28 mouse cellular contexts compared by ENCODE assay signal in genomic region chr8:79227194-79227593, GRCm38 (mm10). TPM values are rescaled to one million over a fixed set of nuclear protein-coding genes. Genes with fewer than 3 reads are reported as not detected.
DNase-seq lines count a peak whose midpoint lies in the region; ATAC-seq and TF ChIP-seq lines count a peak whose summit lies in the region.
"Had no signal": no experiment of that assay in that cellular context is flagged by ENCODE, and none has a peak within 500 bp of the region (broad histone marks: within the 10 kb centered on the region; RNA-seq: fewer than 3 reads in every experiment).

No protein-coding gene starts in this region.

- no peaks in the 10 kb centered on the region for H3K79me2 ChIP-seq in C2C12 (ENCODE audit: control insufficient read depth, insufficient read depth)

- H3K36me3 ChIP-seq in heart, embryonic 12.5 days: no peaks in the 10 kb centered on the region
- no peaks in the 10 kb centered on the region for H3K36me3 ChIP-seq in C2C12 (ENCODE audit: control insufficient read depth, insufficient read depth)
- no peaks in the 10 kb centered on the region for H3K36me3 ChIP-seq in embryonic facial prominence, embryonic 10.5 days (replicated peaks)
- H3K36me3 ChIP-seq in limb, embryonic 14.5 days (ENCODE audit: control insufficient read depth, insufficient read depth, low read length): no peaks in the 10 kb centered on the region
- H3K36me3 ChIP-seq in kidney, adult 2 months (ENCODE audit: control insufficient read depth, insufficient read depth, low read length): no peaks in the 10 kb centered on the region
- H3K36me3 ChIP-seq: embryonic facial prominence, embryonic 12.5 days; G1E; hindbrain, embryonic 12.5 days had no signal

- H3K79me3 ChIP-seq in C2C12 (ENCODE audit: low read depth): no peaks in the 10 kb centered on the region

- no peak for TF ChIP-seq CTCF in C2C12 (IDR thresholded peaks at IDR 0.05; ENCODE audit: control insufficient read depth, insufficient read depth, insufficient read length)
- TF ChIP-seq CTCF in gastrocnemius, adult 2 months (IDR thresholded peaks at IDR 0.05): no peak
- TF ChIP-seq CTCF in kidney, adult 2 months (conservative IDR thresholded peaks at IDR 0.05; ENCODE audit: insufficient read depth, insufficient read length, low read depth, low read length): no peak

- intact Hi-C loops in gastrocnemius, adult 2 months (cut with DNase I): no loop called here

- TF ChIP-seq POLR2A in limb, embryonic 14.5 days (IDR thresholded peaks at IDR 0.05; ENCODE audit: borderline replicate concordance, extremely low read depth, insufficient read depth, insufficient read length): no peak
- TF ChIP-seq POLR2A in kidney, adult 2 months (IDR thresholded peaks at IDR 0.05; ENCODE audit: low read depth, low read length): no peak

- H3ac ChIP-seq in C2C12 (ENCODE audit: control insufficient read depth, insufficient read length, low read depth): no peak overlapping the region

- peaks cover 12% of the 10 kb centered on the region for H3K4me1 ChIP-seq in heart, embryonic 12.5 days (replicated peaks)
- peaks cover 16% of the 10 kb centered on the region for H3K4me1 ChIP-seq in embryonic facial prominence, embryonic 10.5 days
- H3K4me1 ChIP-seq in limb, embryonic 14.5 days (ENCODE audit: control insufficient read depth, insufficient read depth, low read length): peaks cover 7% of the 10 kb centered on the region
- no peaks in the 10 kb centered on the region for H3K4me1 ChIP-seq in kidney, adult 2 months (ENCODE audit: control insufficient read depth, insufficient read depth, low read length)
- H3K4me1 ChIP-seq: forebrain, embryonic 13.5 days had no signal

- peak; percentile 43 for DNase-seq in heart, adult 11 months
- peak; percentile 5 for DNase-seq in embryonic facial prominence, embryonic 10.5 days (ENCODE audit: low spot score)
- DNase-seq in limb, embryonic 14.5 days (ENCODE audit: low spot score): no peak
- DNase-seq in gastrocnemius, adult 2 months: no peak
- DNase-seq in urinary bladder, postnatal 10 days (ENCODE audit: low spot score): no peak
- no peak for DNase-seq in kidney, adult 2 months
- DNase-seq: adrenal gland, adult 8-10 months; adrenal gland, postnatal 36 days; cerebellum, adult 8-10 months; cerebellum, postnatal 14 days; embryo, embryonic 11 days; forebrain, postnatal 0 days; gastrocnemius, postnatal 25 days; heart, postnatal 10 days; heart, postnatal 4 days had no signal

- 74% methylated on average over 4 of the region's 4 CpGs for WGBS in heart, embryonic 12.5 days
- 83% methylated on average over 4 of the region's 4 CpGs for WGBS in embryonic facial prominence, embryonic 10.5 days
- WGBS in limb, embryonic 14.5 days: 78% methylated on average over 4 of the region's 4 CpGs
- WGBS in kidney, adult 2 months: 80% methylated on average over 4 of the region's 4 CpGs

- no peak overlapping the region for H3K4me3 ChIP-seq in heart, embryonic 12.5 days
- H3K4me3 ChIP-seq in C2C12 (ENCODE audit: insufficient read depth, poor library complexity, severe bottlenecking): no peak overlapping the region
- no peak overlapping the region for H3K4me3 ChIP-seq in embryonic facial prominence, embryonic 10.5 days
- no peak overlapping the region for H3K4me3 ChIP-seq in limb, embryonic 14.5 days (replicated peaks; ENCODE audit: low read length)
- no peak overlapping the region for H3K4me3 ChIP-seq in gastrocnemius, adult 2 months
- no peak overlapping the region for H3K4me3 ChIP-seq in kidney, adult 2 months (ENCODE audit: insufficient read depth, low read depth, low read length)
- H3K4me3 ChIP-seq: embryonic facial prominence, embryonic 12.5 days; forebrain, embryonic 13.5 days; hindbrain, embryonic 12.5 days had no signal

- no peak overlapping the region for H3K4me2 ChIP-seq in heart, embryonic 12.5 days
- H3K4me2 ChIP-seq in limb, embryonic 14.5 days (replicated peaks; ENCODE audit: low read depth, low read length, severe bottlenecking): no peak overlapping the region
- H3K4me2 ChIP-seq: embryonic facial prominence, embryonic 12.5 days; forebrain, embryonic 13.5 days; hindbrain, embryonic 12.5 days had no signal

- no peak overlapping the region for H3K9ac ChIP-seq in heart, embryonic 12.5 days
- H3K9ac ChIP-seq in limb, embryonic 14.5 days (ENCODE audit: low read depth, low read length, severe bottlenecking): no peak overlapping the region
- H3K9ac ChIP-seq: embryonic facial prominence, embryonic 12.5 days; forebrain, embryonic 13.5 days; forebrain, postnatal 0 days; hindbrain, embryonic 12.5 days had no signal

- H3K27ac ChIP-seq in heart, embryonic 12.5 days (ENCODE audit: poor library complexity, severe bottlenecking): no peak overlapping the region
- no peak overlapping the region for H3K27ac ChIP-seq in embryonic facial prominence, embryonic 10.5 days (replicated peaks)
- no peak overlapping the region for H3K27ac ChIP-seq in limb, embryonic 14.5 days (replicated peaks; ENCODE audit: low read depth, low read length)
- H3K27ac ChIP-seq in gastrocnemius, adult 2 months: no peak overlapping the region
- no peak overlapping the region for H3K27ac ChIP-seq in kidney, adult 2 months (ENCODE audit: insufficient read depth, low read depth, low read length)
- H3K27ac ChIP-seq: embryonic facial prominence, embryonic 12.5 days; forebrain, embryonic 13.5 days; hindbrain, embryonic 12.5 days; hindbrain, postnatal 0 days had no signal

- peaks cover 11% of the 10 kb centered on the region; the same call in 1 of the 2 replicates for H3K9me3 ChIP-seq in heart, embryonic 12.5 days (replicated peaks)
- peaks cover 5% of the 10 kb centered on the region; the same call in 1 of the 2 replicates for H3K9me3 ChIP-seq in embryonic facial prominence, embryonic 10.5 days
- H3K9me3 ChIP-seq in limb, embryonic 14.5 days (ENCODE audit: control insufficient read depth, low read length): peaks cover 4% of the 10 kb centered on the region; the same call in 1 of the 2 replicates
- H3K9me3 ChIP-seq: embryonic facial prominence, embryonic 12.5 days; G1E had no signal

- no peaks in the 10 kb centered on the region for H3K27me3 ChIP-seq in heart, embryonic 12.5 days (replicated peaks)
- no peaks in the 10 kb centered on the region for H3K27me3 ChIP-seq in C2C12 (ENCODE audit: control insufficient read depth, insufficient read depth, insufficient read length)
- no peaks in the 10 kb centered on the region for H3K27me3 ChIP-seq in embryonic facial prominence, embryonic 10.5 days (replicated peaks; ENCODE audit: low read depth, poor library complexity, severe bottlenecking)
- no peaks in the 10 kb centered on the region for H3K27me3 ChIP-seq in limb, embryonic 14.5 days (ENCODE audit: control insufficient read depth, insufficient read depth, low read length)
- H3K27me3 ChIP-seq in kidney, adult 2 months (replicated peaks; ENCODE audit: control insufficient read depth, insufficient read depth, low read length): no peaks in the 10 kb centered on the region
- H3K27me3 ChIP-seq: embryonic facial prominence, embryonic 12.5 days; forebrain, embryonic 13.5 days; hindbrain, embryonic 12.5 days had no signal

- ATAC-seq in heart, embryonic 12.5 days (ENCODE audit: insufficient number of reproducible peaks, low FRiP score): no peak
- ATAC-seq in limb, embryonic 14.5 days (ENCODE audit: low FRiP score, low read depth): peak; percentile 77
- ATAC-seq: activated CD4-positive, CD25-positive, alpha-beta regulatory T cell, adult 4 months; forebrain, embryonic 13.5 days; forebrain, postnatal 0 days; hindbrain, postnatal 0 days had no signal

TF ChIP-seq in C2C12, 6 proteins besides CTCF, POLR2A, EP300 and RAD21:
- peak; percentile 36 for TF ChIP-seq FOSL1 (IDR thresholded peaks at IDR 0.05; ENCODE audit: insufficient read depth, low read length, poor library complexity, severe bottlenecking)
- no peak for TF ChIP-seq CEBPB (IDR thresholded peaks at IDR 0.05; ENCODE audit: low read depth)
- TF ChIP-seq MYOD1 (IDR thresholded peaks at IDR 0.05; ENCODE audit: control insufficient read depth, insufficient read length, low read depth): peak; percentile 100

RNA-seq across cellular contexts. Expression of gene 1700011L22Rik, which starts 21.2 kb away (rescaled TPM):
- not detected in 2 replicates for polyA plus RNA-seq in heart, embryonic 12.5 days (2016; fragmentation: Nextera tagmentation; extraction: Ambion mirVana)
- not detected for polyA plus RNA-seq in C2C12 (2012; fragmentation: generic; extraction: Trizol)
- polyA plus RNA-seq in embryonic facial prominence, embryonic 10.5 days (2016; fragmentation: Nextera tagmentation; extraction: Ambion mirVana): not detected in 2 replicates
- not detected in 2 replicates for polyA plus RNA-seq in limb, embryonic 14.5 days (2012; rRNA removed)
- polyA plus RNA-seq in limb, embryonic 14.5 days (2014; fragmentation: Nextera tagmentation; extraction: Ambion mirVana): not detected in 2 replicates
- not detected for total RNA-seq in gastrocnemius, adult 2 months (2021)
- 0.18 TPM in 1 of 2 replicates, not detected in the other for polyA plus RNA-seq in kidney, adult 2 months (2012; rRNA removed)
- total RNA-seq: adrenal gland, postnatal 36 days; common myeloid progenitor, adult 5-6 weeks; forebrain, postnatal 0 days; G1E; gastrocnemius, adult 18-20 months; gastrocnemius, postnatal 25 days; granulocyte monocyte progenitor cell, adult 5-6 weeks; heart, postnatal 10 days; heart, postnatal 4 days; hindbrain, postnatal 0 days had no signal
- polyA plus RNA-seq: activated CD4-positive, CD25-positive, alpha-beta regulatory T cell, adult 4 months; embryonic facial prominence, embryonic 12.5 days; forebrain, embryonic 13.5 days; forebrain, postnatal 0 days; G1E; heart, embryonic 14.5 days; hindbrain, embryonic 12.5 days; intestine, embryonic 14.5 days had no signal

Comparison
In these comparisons a context has a peak if more than half of its experiments do, and no peak if none do; other contexts are left out.
1. DNase-seq: peak in heart, adult 11 months (single experiment) and embryonic facial prominence, embryonic 10.5 days (single experiment); none in limb, embryonic 14.5 days (single experiment), gastrocnemius, adult 2 months (single experiment), urinary bladder, postnatal 10 days (single experiment) and kidney, adult 2 months (single experiment).